Mouse (Mus musculus): ENCODE measurements around the gene Tiam1. TPM values are rescaled to one million over a fixed set of nuclear protein-coding genes. Genes with fewer than 3 reads are reported as not detected.

Tiam1 gene
- polyA plus RNA-seq, 1 experiment from 2014 or later: 24.5 TPM

GRCm38 (mm10) chr16:89944604-89945283, 198.8 kb downstream of the Tiam1 start:
- no peak for ATAC-seq (ENCODE audit: low FRiP score, low TSS enrichment)
- H3K4me2 ChIP-seq (replicated peaks; ENCODE audit: low read depth, low read length): no peak overlapping the region
- 23% methylated on average over 19 of the region's 19 CpGs for WGBS
- no peak overlapping the region for H3K4me3 ChIP-seq (ENCODE audit: low read length)
- no peak overlapping the region for H3K9ac ChIP-seq (ENCODE audit: low read depth, low read length)
- no peak overlapping the region for H3K27ac ChIP-seq (ENCODE audit: low read depth, low read length)
- no peaks in the 10 kb centered on the region for H3K36me3 ChIP-seq (ENCODE audit: control insufficient read depth, insufficient read depth, low read length)
- no peaks in the 10 kb centered on the region for H3K27me3 ChIP-seq (ENCODE audit: control insufficient read depth, insufficient read depth, low read length)
- peaks cover 11% of the 10 kb centered on the region; the same call in 1 of the 2 replicates for H3K4me1 ChIP-seq (ENCODE audit: control insufficient read depth, insufficient read depth, low read length)
- no peaks in the 10 kb centered on the region for H3K9me3 ChIP-seq (ENCODE audit: control insufficient read depth, low read length)

GRCm38 (mm10) chr16:89944050-89944449, 199.5 kb downstream of the Tiam1 start:
- 27% methylated on average over 6 of the region's 6 CpGs for WGBS
- peaks cover 11% of the 10 kb centered on the region; the same call in 1 of the 2 replicates for H3K4me1 ChIP-seq (ENCODE audit: control insufficient read depth, insufficient read depth, low read length)
- no peak overlapping the region for H3K27ac ChIP-seq (ENCODE audit: low read depth, low read length)
- no peak overlapping the region for H3K9ac ChIP-seq (ENCODE audit: low read depth, low read length)
- ATAC-seq (ENCODE audit: low FRiP score, low TSS enrichment): no peak
- no peaks in the 10 kb centered on the region for H3K9me3 ChIP-seq (ENCODE audit: control insufficient read depth, low read length)
- H3K27me3 ChIP-seq (ENCODE audit: control insufficient read depth, insufficient read depth, low read length): no peaks in the 10 kb centered on the region
- H3K4me3 ChIP-seq (ENCODE audit: low read length): no peak overlapping the region
- no peaks in the 10 kb centered on the region for H3K36me3 ChIP-seq (ENCODE audit: control insufficient read depth, insufficient read depth, low read length)
- H3K4me2 ChIP-seq (replicated peaks; ENCODE audit: low read depth, low read length): no peak overlapping the region

- H3K36me3 ChIP-seq (ENCODE audit: control insufficient read depth, insufficient read depth, low read length): no peaks in the 10 kb centered on the region
- 33% methylated on average over 19 of the region's 19 CpGs for WGBS
- H3K4me1 ChIP-seq (ENCODE audit: control insufficient read depth, insufficient read depth, low read length): peaks cover 11% of the 10 kb centered on the region; the same call in 1 of the 2 replicates
- H3K27ac ChIP-seq (ENCODE audit: low read depth, low read length): no peak overlapping the region
- ATAC-seq (ENCODE audit: low FRiP score, low TSS enrichment): no peak
- no peak overlapping the region for H3K4me2 ChIP-seq (replicated peaks; ENCODE audit: low read depth, low read length)
- H3K4me3 ChIP-seq (ENCODE audit: low read length): no peak overlapping the region
- no peaks in the 10 kb centered on the region for H3K9me3 ChIP-seq (ENCODE audit: control insufficient read depth, low read length)
- H3K27me3 ChIP-seq (ENCODE audit: control insufficient read depth, insufficient read depth, low read length): no peaks in the 10 kb centered on the region
- H3K9ac ChIP-seq (ENCODE audit: low read depth, low read length): no peak overlapping the region
Observed at GRCm38 (mm10) chr16:89943267-89943971, 200.2 kb downstream of the Tiam1 start.

GRCm38 (mm10) chr16:89940696-89941095, 202.9 kb downstream of the Tiam1 start:
- Histone ChIP-seq H3K4me3 (ENCODE audit: low read length) (no peak overlapping the region), H3K9ac (ENCODE audit: low read depth, low read length) (no peak overlapping the region), H3K27me3 (ENCODE audit: control insufficient read depth, insufficient read depth, low read length) (no peaks in the 10 kb centered on the region), H3K36me3 (ENCODE audit: control insufficient read depth, insufficient read depth, low read length) (no peaks in the 10 kb centered on the region), H3K27ac (ENCODE audit: low read depth, low read length) (no peak overlapping the region), H3K9me3 (ENCODE audit: control insufficient read depth, low read length) (no peaks in the 10 kb centered on the region), H3K4me1 (ENCODE audit: control insufficient read depth, insufficient read depth, low read length) (peaks cover 11% of the 10 kb centered on the region; the same call in 1 of the 2 replicates), H3K4me2 (replicated peaks; ENCODE audit: low read depth, low read length) (no peak overlapping the region)
- 91% methylated on average over 8 of the region's 8 CpGs for WGBS
- ATAC-seq (ENCODE audit: low FRiP score, low TSS enrichment): no peak

GRCm38 (mm10) chr16:89938277-89938676, 205.3 kb downstream of the Tiam1 start:
- no peak overlapping the region for H3K9ac ChIP-seq (ENCODE audit: low read depth, low read length)
- no peaks in the 10 kb centered on the region for H3K27me3 ChIP-seq (ENCODE audit: control insufficient read depth, insufficient read depth, low read length)
- no peak overlapping the region for H3K27ac ChIP-seq (ENCODE audit: low read depth, low read length)
- 67% methylated on average over 7 of the region's 7 CpGs for WGBS
- no peaks in the 10 kb centered on the region for H3K36me3 ChIP-seq (ENCODE audit: control insufficient read depth, insufficient read depth, low read length)
- 0 out of 2 replicates have a peak, but pooled peaks cover 2% of the 10 kb centered on the region for H3K4me1 ChIP-seq (ENCODE audit: control insufficient read depth, insufficient read depth, low read length)
- no peak overlapping the region for H3K4me2 ChIP-seq (replicated peaks; ENCODE audit: low read depth, low read length)
- no peak for ATAC-seq (ENCODE audit: low FRiP score, low TSS enrichment)
- H3K9me3 ChIP-seq (ENCODE audit: control insufficient read depth, low read length): no peaks in the 10 kb centered on the region
- H3K4me3 ChIP-seq (ENCODE audit: low read length): no peak overlapping the region

GRCm38 (mm10) chr16:89936571-89936970, 207.0 kb downstream of the Tiam1 start:
- H3K4me2 ChIP-seq (replicated peaks; ENCODE audit: low read depth, low read length): no peak overlapping the region
- WGBS: 61% methylated on average over 6 of the region's 6 CpGs
- H3K27me3 ChIP-seq (ENCODE audit: control insufficient read depth, insufficient read depth, low read length): no peaks in the 10 kb centered on the region
- H3K9me3 ChIP-seq (ENCODE audit: control insufficient read depth, low read length): no peaks in the 10 kb centered on the region
- H3K36me3 ChIP-seq (ENCODE audit: control insufficient read depth, insufficient read depth, low read length): no peaks in the 10 kb centered on the region
- H3K4me3 ChIP-seq (ENCODE audit: low read length): no peak overlapping the region
- no peak overlapping the region for H3K27ac ChIP-seq (ENCODE audit: low read depth, low read length)
- H3K9ac ChIP-seq (ENCODE audit: low read depth, low read length): no peak overlapping the region
- H3K4me1 ChIP-seq (ENCODE audit: control insufficient read depth, insufficient read depth, low read length): no peaks in the 10 kb centered on the region
- no peak for ATAC-seq (ENCODE audit: low FRiP score, low TSS enrichment)

GRCm38 (mm10) chr16:89935398-89935797, 208.2 kb downstream of the Tiam1 start:
- Histone ChIP-seq H3K27ac (ENCODE audit: low read depth, low read length) (no peak overlapping the region), H3K4me3 (ENCODE audit: low read length) (no peak overlapping the region), H3K27me3 (ENCODE audit: control insufficient read depth, insufficient read depth, low read length) (no peaks in the 10 kb centered on the region), H3K4me2 (replicated peaks; ENCODE audit: low read depth, low read length) (no peak overlapping the region), H3K9me3 (ENCODE audit: control insufficient read depth, low read length) (no peaks in the 10 kb centered on the region), H3K4me1 (ENCODE audit: control insufficient read depth, insufficient read depth, low read length) (no peaks in the 10 kb centered on the region), H3K36me3 (ENCODE audit: control insufficient read depth, insufficient read depth, low read length) (no peaks in the 10 kb centered on the region), H3K9ac (ENCODE audit: low read depth, low read length) (no peak overlapping the region)
- no peak for ATAC-seq (ENCODE audit: low FRiP score, low TSS enrichment)
- 71% methylated on average over 12 of the region's 12 CpGs for WGBS

GRCm38 (mm10) chr16:89934616-89935015, 209.0 kb downstream of the Tiam1 start:
- WGBS: 43% methylated on average over 10 of the region's 10 CpGs
- Histone ChIP-seq H3K4me3 (ENCODE audit: low read length) (no peak overlapping the region), H3K4me2 (replicated peaks; ENCODE audit: low read depth, low read length) (no peak overlapping the region), H3K27me3 (ENCODE audit: control insufficient read depth, insufficient read depth, low read length) (no peaks in the 10 kb centered on the region), H3K36me3 (ENCODE audit: control insufficient read depth, insufficient read depth, low read length) (no peaks in the 10 kb centered on the region), H3K9me3 (ENCODE audit: control insufficient read depth, low read length) (no peaks in the 10 kb centered on the region), H3K9ac (ENCODE audit: low read depth, low read length) (no peak overlapping the region), H3K27ac (ENCODE audit: low read depth, low read length) (no peak overlapping the region), H3K4me1 (ENCODE audit: control insufficient read depth, insufficient read depth, low read length) (no peaks in the 10 kb centered on the region)
- no peak for ATAC-seq (ENCODE audit: low FRiP score, low TSS enrichment)

- H3K4me2 ChIP-seq (replicated peaks; ENCODE audit: low read depth, low read length): no peak overlapping the region
- 39% methylated on average over 7 of the region's 7 CpGs for WGBS
- no peaks in the 10 kb centered on the region for H3K4me1 ChIP-seq (ENCODE audit: control insufficient read depth, insufficient read depth, low read length)
- H3K36me3 ChIP-seq (ENCODE audit: control insufficient read depth, insufficient read depth, low read length): no peaks in the 10 kb centered on the region
- H3K27ac ChIP-seq (ENCODE audit: low read depth, low read length): no peak overlapping the region
- H3K27me3 ChIP-seq (ENCODE audit: control insufficient read depth, insufficient read depth, low read length): no peaks in the 10 kb centered on the region
- no peak overlapping the region for H3K9ac ChIP-seq (ENCODE audit: low read depth, low read length)
- H3K4me3 ChIP-seq (ENCODE audit: low read length): no peak overlapping the region
- H3K9me3 ChIP-seq (ENCODE audit: control insufficient read depth, low read length): no peaks in the 10 kb centered on the region
- ATAC-seq (ENCODE audit: low FRiP score, low TSS enrichment): no peak
Observed at GRCm38 (mm10) chr16:89933976-89934375, 209.6 kb downstream of the Tiam1 start.

Measured in kidney, embryonic 14.5 days (tissue).